Mouse (Mus musculus) kidney, postnatal 14 days (tissue): ENCODE measurements around the gene Nudt6.

Source experiments
- DNase-seq: peaks from one replicate; pipeline ENCODE4 v3.0.0; 2022; ENCODE audit warnings: mixed read lengths

The Nudt6 gene

DNA sequence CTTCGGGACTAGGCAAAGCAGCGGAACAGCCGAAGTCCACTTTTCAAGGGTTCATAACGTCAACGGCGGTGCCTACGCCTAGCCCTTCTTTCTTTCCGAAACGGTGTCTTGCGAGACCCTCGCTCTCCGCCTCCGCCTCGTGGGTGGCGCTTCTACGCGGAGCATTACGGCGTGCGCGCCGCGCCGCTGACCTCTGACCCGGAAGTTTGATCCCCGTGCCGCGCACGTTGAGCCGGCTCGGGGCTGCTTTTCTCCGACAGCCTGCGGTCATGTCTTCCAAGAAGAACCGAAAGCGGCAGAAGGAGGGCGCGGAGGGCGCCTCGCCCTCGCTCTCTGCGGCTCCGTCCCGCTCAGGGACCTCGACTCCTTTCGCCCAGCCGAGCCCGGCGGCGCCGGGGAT lies at the start of gene Nudt6:
TSS of gene Nudt6 (minus strand) at position 140 of the 400 bp plus-strand sequence.
- peak; percentile 95 for DNase-seq

DNA sequence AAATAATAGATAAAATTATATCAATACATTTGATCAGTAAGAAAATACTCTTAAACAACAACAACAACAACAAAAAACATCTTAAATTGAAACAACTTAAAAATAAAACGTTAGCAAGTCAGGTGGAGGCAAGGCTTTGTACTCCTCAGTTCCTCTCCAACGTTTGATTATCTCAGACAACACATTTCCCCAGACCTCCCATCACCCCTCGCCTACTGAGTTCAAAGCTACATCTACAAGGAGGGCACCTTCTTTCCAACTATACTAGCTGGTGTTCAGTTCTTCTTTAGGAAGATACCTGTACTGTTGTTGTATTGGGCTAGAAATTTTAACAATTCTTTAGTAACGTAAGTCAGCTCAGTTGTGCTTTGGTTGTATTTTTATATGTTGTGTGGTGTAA lies 49.3 kb upstream of the Nudt6 start:
- no peak for DNase-seq

DNA sequence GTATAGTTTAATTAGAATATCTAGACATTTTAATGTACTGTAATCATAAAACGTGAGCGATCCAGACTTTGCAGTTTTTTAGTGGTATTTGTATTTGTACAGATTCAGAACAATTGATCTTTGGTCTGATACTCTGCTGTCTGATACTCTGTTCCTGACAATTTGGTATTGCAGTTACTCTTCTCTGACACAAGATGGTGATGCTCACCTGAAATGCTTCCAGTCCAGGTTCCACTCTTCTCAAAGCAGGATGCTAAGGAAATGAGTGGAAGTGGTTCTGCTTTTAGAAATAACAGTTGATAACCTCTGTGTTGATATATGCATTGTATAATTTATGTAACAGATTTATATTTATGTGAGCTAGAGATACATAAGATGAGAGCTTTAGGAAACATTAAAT lies 48.2 kb upstream of the Nudt6 start:
- DNase-seq: no peak

DNA sequence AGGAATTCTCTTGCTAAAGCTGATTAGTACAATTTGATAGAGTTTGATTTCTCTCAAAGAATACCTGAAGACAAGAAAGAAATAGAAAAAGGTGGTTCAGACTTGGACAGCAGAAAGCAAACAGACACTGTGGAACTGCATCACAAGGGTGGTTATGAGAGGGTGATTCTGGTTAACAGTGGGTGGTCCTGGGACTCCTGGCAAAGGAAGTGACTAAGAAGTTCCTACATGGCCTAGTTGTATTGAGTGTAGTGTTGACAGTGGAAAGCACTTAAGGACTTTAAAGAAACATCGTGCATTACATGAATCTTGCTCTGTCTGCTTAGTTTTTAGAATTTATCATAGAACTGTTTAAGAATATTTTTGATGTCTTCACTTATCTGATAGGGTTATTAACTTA lies 36.0 kb upstream of the Nudt6 start:
- DNase-seq: no peak

DNA sequence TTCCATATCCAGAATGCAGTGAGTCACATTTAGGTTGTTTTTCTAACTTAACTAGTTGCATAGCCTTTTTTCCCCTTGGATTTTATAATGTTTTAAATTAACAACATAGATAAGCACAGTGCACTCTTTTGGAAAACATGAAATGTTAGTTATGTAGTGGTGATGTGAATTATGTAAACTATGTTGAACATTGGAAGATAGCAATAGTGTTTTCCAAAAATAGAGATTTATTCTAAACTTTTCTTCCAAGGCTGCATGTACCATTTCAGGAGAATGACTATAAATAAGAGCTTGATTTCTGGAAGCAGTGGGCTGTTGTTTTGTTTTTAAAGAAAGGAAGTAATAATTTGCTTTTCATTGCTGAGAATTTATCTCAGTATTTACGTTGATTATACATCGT lies 23.4 kb upstream of the Nudt6 start:
- DNase-seq: no peak

DNA sequence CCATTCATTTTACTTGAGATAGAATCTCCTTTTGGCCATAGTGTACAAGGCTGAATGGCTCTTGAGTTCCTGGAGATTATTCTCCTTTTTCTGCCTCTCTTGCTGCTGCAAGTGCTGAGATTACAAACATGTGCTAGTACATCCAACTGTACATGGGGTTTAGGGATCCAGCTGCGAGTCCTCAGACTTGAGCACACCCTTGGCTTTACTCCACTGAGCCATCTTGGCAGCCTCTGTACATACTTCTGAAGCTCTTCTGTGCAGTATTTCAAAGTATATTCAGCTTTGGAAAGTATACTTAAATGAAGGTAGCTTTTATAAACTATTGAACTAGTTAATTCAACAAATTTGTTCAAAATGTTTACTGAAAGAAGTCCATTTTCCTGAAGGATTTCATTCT lies 19.8 kb upstream of the Nudt6 start:
- DNase-seq: peak; percentile 38

DNA sequence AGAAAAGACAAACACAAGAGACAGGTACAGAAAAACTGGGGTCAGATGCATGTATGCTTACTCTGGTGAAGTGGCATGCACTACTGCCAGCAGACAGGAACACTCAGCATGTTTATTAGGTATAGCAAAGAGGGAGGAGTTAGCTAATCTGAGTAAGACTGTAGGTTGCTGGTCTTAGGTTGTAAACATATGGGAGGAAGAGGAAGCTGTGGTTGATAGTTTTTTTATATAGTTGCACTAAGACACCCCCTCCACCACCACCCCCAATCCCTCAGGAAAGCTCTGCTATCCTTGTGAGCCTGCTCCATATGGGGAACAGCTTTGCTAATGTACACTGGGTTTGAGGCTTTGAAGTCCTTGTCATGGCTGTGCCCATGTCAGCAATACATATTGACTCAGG lies 10.3 kb upstream of the Nudt6 start:
- DNase-seq: no peak

DNA sequence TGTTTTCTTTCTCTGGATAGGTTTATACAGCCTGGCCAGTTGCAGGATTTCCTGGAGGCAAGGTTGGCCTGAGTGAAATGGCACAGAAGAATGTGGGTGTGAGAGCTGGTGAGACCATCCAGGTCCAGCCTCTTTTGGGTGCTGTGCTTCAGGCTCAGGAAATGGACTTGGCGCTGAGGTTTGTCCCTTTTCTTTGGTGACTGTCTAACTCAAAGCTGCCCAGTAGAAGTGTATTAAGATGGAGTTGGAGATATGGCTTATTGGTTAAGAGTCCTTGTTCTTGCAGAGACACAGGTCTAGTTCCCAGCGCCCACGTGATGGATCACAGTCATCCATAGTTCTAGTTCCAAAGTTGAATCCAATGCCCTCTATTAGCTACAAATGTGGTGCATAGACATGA lies 6.1 kb upstream of the Nudt6 start:
- no peak for DNase-seq

DNA sequence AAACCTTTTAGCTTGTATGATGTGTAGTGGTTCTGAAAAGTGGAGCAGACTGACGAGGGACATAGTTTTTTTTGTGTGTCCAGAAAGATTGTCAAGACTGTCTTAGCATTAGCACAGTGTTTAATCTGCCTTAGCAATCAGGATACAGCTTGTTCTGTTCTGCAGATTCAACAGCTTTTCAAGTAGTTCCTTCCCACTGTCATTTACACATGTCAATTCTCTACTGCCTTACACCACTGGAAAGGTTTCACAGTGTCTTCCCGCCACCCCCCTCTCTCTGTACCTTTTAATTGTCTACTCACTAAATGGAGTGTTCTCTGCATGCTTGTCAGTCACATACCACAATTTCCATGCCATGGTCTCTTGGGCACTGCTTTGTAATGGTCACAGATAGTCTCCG lies 1.2 kb upstream of the Nudt6 start:
- DNase-seq: no peak

DNA sequence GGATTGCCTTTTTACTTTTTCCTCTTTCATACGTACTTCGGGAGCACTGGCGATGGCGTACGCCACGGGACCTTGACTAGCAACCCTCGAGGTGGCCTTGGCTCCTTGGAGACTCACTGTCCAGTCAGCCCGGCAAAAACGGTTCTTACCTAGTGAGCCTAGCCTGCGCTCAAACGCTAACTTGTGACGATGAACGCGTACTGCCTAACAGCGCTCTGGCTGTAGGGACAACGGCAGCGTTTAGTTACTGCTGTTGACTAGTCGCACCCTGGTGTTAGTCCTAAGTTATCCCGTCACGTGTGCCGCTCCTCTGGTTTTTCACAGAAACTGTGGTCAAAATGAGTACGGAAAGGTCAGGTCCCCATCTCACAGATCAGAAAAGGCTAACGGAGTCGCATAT lies 630 bp upstream of the Nudt6 start:
- no peak for DNase-seq

DNA sequence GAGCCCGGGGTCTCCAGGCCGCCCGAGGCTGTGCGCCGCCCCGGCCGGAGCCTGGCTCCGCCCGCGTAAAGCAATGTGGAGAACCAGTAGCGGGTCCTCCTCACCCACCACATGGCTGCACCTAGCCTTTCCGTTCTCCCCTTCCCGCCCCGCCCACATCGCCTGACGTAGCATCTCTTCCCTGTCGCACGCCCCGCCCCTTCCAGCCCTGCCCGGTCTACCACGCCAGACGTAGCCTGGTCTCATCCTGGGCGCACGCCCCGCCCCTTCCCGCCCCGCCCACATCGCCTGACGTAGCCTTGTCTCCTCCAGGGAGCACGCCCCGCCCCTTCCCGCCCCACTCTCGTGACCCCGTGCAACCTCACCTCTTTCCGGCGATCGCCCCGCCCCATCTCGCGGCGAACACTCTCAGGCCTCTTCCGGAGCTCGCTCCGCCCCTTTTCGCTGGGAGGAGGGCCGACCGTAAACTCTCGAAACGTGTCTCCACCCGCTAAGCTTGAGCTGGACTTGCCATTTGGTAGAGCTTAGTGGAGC lies 486 bp downstream of the Nudt6 start, which contains the start of gene Spata5:
TSS of gene Spata5 (plus strand) at position 439 of the 534 bp plus-strand sequence.
- peak; percentile 99 for DNase-seq

DNA sequence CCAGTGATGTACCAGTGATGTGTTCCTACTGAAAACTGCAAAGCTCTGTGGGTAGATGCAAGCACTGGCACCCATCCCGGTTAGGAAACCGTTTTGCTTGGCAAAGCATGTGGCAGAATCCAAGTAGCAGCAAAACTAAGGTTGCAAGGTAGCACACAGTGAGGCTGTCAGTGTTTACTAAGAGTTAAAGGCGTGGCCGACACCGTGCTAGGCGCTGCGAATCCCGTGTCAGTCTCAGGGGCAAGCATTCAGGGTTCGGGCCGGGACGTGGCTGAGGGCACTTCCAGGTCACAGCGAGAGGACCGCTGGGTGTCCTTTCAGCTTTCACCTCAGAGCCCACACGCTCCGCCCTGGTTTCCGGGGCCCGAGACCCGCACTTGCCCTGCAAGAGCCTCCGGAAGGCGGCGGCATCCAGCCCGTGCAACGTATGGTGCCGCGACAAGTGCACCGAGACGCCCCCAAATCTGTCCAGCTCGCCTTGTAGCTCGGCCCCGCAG lies 1.0 kb downstream of the Nudt6 start:
- DNase-seq: no peak

DNA sequence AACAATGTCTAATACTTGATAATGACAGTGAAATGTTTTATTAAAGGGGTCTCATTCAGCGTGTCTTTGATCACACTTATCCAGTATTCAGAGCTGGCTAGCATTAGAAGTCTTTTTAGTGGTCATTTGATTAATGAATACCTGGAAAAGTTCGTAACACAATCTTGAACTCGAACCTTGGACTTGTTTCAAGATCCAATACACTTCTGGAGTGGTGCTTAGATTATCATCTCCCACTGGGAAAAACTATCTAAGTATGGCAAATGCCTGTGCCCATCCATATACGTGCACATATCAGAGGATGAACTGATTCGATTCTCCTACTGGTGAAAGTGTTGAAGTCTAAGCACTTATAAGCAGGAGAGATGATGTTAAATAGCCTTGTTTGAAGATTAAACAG lies 1.7 kb downstream of the Nudt6 start:
- DNase-seq: no peak

DNA sequence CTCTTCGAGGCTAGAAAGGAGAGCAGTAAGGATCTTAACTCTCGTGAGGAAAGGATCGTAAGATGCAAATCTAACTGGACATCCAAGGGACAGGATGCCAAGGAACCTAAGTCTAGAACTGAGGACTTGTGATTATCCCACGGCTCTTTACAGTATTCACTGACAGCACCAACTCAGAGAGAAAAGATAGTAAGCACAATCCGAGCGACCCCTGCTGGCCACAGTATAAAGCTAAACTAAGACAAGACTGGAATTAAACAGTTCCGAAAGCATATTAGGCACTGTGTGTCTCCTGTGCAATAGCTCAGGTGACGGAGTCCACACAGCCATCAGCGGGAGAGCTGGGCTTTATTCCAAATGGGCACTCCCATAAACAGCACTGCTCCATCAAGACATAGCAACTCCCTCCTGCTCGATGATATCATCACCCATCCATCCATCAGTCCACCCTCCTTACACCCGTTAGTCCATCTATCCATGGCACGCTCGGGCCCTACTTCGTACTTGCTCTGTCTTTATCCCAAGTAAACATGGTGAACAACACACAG lies 5.5 kb downstream of the Nudt6 start:
- DNase-seq: peak; percentile 83

DNA sequence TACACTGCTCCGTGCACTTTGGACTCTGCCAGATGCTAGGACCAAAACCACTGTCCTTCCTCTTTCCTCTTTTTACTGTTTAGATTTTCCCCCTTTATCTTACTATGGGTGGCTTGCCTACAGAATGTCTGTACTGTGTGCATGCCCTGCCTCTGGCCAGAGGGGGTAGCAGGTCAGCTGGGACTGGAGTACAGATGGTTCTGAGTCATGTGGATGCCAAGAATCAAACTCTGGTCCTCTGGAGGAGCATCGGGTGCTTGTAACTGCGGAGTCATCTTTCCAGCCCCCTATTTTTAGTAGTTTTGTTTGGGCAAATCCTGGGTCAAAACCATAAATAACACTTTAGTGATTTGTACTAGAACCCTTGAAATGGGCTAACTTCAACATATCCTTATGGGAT lies 6.6 kb downstream of the Nudt6 start:
- DNase-seq: no peak

DNA sequence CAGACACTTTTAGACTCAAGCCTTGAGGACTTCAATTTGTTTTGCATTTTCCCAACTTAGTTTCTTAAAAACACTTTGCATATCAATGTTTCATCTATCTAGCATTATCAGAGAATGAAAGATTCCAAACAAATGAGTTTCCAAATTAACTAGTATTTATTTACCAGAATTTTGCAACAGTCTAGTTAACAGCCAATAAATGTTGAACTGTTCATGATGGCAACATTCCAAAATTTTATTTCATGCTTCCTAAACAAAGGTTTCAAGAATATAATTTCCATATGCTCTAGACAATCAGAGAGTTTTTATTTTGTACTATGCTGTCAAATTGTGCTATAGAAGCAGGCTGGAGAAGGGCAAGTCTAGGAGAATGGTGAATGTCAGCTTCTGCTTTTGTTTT lies 12.4 kb downstream of the Nudt6 start:
- DNase-seq: no peak

DNA sequence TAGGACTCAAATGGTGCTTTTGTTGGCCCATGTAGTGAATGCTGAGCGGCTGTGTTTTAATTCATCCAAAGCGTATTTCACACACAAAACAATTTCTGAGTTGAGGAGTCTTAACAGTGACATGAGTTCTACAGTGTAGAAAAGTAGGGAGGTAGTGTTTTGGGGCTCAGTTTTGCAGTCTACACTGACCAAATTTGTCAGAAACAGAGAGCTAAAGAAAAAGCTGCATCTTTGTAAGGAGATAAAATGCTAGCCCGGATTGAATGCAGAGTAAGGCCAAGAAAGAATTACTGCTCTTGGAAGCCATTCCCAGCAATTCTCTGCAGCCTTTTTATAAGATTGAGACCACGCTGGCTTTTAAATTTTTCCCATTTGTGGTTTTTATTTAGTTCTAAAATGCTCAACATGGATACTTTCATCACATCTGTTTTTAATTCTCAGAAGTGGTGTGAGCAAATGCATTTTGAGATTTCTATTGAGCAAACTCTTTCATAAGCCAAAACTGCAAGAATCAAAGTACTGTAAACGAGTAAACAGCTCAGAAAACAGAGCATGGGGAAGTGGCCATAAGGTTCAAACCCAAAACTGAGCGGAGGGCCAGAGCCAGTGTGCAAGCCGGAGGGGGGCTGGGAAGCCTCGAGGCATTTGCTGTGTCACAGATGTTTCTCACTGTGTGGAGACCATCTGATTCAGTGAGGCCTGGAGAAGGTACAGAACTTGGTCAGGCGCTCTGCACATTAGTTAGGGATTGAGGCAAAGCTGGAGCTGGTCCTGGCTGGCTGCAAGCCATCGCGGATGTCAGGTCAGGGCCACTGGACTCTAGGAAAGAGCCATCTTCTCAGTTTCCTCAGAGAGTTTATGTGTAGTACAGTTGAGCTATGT lies 18.0 kb downstream of the Nudt6 start:
- peak; percentile 46 for DNase-seq

DNA sequence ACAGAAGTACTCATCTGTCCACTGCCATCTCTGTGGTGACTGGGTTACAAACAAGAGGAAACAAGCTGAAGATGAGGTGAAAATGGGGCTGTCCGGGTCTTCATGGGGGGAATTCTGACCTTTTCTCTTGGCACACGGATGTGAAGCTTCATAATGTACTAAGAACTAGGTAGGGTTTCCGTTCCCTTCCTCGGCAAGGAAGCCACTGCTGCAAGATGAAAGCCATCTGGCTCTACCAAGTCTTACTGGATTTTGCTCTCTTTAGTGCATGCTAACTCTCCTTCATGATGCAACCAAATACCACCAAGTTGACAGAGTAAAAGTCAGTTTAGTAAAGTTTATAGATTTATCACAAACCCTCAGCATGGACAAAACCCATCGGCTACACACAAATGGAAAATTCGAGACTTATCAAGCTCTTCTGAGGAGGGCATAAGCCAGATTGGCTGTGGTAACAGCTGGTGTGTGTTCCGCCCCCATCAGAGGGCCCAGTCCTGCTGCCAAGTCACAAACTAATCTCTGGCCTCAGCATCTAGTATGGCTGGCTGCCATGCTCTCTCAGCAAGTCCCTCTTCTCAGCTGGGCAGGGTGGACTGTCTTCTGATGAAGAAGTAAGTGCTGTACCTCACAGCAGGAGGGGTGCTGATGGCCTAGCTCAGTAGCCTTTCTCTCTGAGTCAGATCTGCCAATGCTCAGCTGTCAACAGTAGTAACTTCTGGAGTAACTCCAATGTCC lies 21.2 kb downstream of the Nudt6 start:
- peak; percentile 37 for DNase-seq

DNA sequence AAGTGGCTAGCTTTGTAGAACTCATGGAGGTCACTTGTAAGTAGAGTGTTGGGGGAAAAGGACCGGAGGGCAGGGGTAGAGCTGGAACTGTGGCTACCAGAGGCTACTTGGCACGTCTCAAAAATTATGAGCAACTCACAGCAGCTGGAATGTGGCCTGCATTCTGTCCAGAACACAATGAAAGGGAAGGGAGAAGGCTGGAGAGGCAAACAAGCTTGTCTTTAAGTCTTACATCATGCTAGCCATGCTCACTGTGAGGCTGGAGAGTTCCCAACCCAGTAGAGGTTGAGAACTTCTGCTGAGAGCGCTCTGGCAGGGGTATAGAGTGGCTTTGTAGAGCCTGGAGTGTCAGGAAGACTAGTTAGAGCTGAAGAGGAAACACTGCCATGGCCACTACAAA lies 22.4 kb downstream of the Nudt6 start:
- no peak for DNase-seq

DNA sequence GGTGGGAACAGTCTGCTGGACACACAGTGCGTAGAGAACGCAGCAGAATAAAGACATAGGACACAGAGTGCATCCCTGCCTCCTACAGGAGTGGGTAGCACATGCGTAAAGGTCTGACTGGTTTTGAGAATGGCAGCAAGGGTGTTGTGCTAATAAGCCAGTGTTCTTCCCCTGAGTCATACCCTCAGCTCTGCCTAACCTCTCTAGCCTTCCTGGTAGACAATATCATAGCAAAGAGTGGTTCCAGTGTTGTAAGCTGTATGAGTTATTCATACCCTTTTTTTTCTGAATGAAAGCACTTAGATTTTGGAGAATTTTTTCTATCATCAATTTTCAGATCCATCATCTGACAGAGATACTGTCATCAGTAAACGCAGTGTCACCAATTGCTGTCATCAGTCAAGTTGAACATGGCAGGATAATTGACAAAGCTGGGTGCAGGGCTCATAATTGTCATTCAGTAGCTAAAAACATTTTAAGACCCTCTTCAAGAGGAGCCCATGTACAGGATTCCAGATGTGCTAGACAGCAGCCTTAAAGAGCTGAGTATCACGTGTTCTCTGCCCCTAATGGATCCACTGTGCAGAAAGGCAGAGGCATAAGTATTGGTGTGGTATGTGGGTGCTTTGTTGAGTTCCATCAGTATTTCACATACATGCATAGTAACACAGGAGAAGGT lies 22.9 kb downstream of the Nudt6 start:
- DNase-seq: no peak

DNA sequence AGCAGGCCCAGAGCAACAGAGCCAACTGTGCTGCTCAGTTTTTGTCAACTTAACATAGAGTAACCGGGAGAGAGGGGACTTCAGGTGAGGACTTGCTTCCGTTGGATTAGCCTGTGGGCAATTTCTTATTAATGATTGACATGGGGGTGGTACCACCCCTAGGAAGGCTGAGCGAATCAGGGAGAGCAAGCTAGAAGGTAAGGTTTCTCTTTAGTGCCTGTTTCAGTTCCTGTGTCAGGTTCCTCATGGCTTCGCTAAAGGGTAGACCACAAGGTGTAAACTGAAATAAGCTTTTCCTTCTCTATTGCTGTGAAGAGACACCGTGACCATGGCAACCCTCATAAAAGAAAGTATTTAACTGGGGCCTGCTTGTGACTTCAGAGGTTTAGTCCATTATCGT lies 32.7 kb downstream of the Nudt6 start:
- DNase-seq: no peak

DNA sequence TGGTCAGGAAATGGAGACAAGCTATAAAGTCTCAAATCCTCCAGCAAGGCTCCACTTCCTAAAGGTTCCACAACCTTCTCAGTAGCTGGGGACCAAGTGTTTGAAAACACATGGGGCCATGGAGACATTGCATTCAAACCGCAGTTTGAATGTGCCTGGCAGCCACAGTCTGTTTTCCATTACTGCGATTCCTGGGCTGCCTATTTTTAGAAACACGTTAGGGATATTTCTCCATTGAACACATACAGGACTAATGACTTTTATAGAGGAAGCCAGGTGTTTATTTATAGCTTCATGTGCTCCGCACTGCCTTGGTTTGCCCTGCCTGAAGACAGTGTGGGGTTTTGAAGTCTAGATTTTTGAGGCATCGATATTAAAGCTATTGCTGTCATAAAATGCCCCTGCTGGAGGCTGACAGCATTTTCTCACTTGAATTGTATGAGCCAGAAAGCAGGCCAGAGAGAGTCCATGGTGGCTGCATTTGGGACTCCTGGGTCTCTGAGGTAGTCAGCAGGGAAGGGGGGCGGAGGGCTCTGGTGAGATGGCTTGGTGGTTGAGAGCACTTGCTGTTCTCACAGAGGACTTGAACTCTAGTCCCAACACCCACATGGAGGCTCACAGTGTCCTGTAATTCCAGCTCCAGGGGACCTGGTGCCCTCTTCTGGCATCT lies 36.8 kb downstream of the Nudt6 start:
- DNase-seq: no peak
